Mouse (Mus musculus) liver, embryonic 11.5 days (tissue): ENCODE results near the gene Spink4. TPM values are rescaled to one million over a fixed set of nuclear protein-coding genes. Genes with fewer than 3 reads are reported as not detected.

Source experiments
- ATAC-seq: fragments of 200-750 bp; cut with Nextera tagmentation; replicated peaks from 2 replicates; pipeline ENCODE4 v1.8.0; 2017; ENCODE audit warnings: moderate number of reproducible peaks, mild to moderate bottlenecking, moderate TSS enrichment, moderate library complexity; ENCODE audit not compliant: low FRiP score
- DNase-seq: peaks from one replicate; pipeline ENCODE4 v3.0.0-alpha.2; 2017; ENCODE audit warnings: low spot score
- H3K27ac ChIP-seq: fragments of 300-500 bp; sonication (generic); 2 replicates; pipeline ENCODE4 v1.5.1; 2014; ENCODE audit warnings: mild to moderate bottlenecking, low read depth, low read length, control low read depth
- H3K27me3 ChIP-seq: fragments of 300-500 bp; sonication (generic); replicated peaks from 2 replicates; pipeline ENCODE4 v1.6.1; 2014; ENCODE audit warnings: low read length, mixed read lengths; ENCODE audit not compliant: control insufficient read depth, insufficient read depth
- H3K36me3 ChIP-seq: fragments of 300-500 bp; sonication (generic); 2 replicates; pipeline ENCODE4 v1.6.1; 2014; ENCODE audit warnings: mild to moderate bottlenecking, low read length, moderate library complexity, mixed read lengths; ENCODE audit not compliant: control insufficient read depth, insufficient read depth
- H3K4me1 ChIP-seq: fragments of 300-500 bp; sonication (generic); replicated peaks from 2 replicates; pipeline ENCODE4 v1.6.1; 2014; ENCODE audit warnings: low read length, mixed read lengths; ENCODE audit not compliant: control insufficient read depth, insufficient read depth
- H3K4me2 ChIP-seq: fragments of 300-500 bp; sonication (generic); 2 replicates; pipeline ENCODE4 v1.6.1; 2014; ENCODE audit warnings: mild to moderate bottlenecking, control low read depth, moderate library complexity
- H3K4me3 ChIP-seq: fragments of 300-500 bp; sonication (generic); 2 replicates; pipeline ENCODE4 v1.5.1; 2014; ENCODE audit warnings: low read depth, low read length, control low read depth
- H3K9ac ChIP-seq: fragments of 300-500 bp; sonication (generic); 2 replicates; pipeline ENCODE4 v1.6.1; 2014; ENCODE audit warnings: low read depth, low read length, control low read depth
- H3K9me3 ChIP-seq: fragments of 300-500 bp; sonication (generic); 2 replicates; pipeline ENCODE4 v1.6.1; 2016; ENCODE audit warnings: low read length, inconsistent platforms, mixed read lengths; ENCODE audit not compliant: control insufficient read depth
- WGBS: fragments of 180-500 bp; shearing (Covaris S2); extraction: QIAGEN DNeasy Blood & Tissue Kit; methylation state at CpG from one replicate; pipeline ENCODE4 v1.1.7; 2014; 5-methylcytosine and 5-hydroxymethylcytosine counted together
- polyA plus RNA-seq: library from polyadenylated mRNA; unstranded; fragments of >200 nt; fragmentation: Nextera tagmentation; extraction: Ambion mirVana; gene quantifications from 2 replicates; pipeline ENCODE4 v1.2.1, GENCODE M21; 2014

Spink4 gene
- polyA plus RNA-seq, 1 experiment from 2014 or later = not detected

DNA sequence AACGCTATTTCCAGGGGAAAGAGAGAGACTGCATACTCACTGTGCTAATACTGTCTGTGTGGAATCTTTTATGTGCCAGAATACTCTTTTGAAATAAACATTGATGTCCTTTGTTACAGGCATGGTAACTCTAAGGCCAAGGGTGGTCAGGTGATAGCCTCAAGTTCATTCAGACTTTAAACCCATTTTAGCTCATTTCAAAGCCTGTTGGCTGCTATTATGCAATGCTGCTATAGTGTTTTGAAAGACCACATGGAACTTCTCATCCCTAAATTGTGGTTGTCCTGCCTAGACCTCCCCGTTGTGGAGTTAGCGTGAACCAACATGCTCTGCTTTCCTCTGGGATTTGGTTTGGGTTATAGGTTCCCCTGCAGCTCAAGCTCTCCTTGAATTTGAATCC, 55.8 kb downstream of the Spink4 start:
- H3K36me3 ChIP-seq = peaks cover 19% of the 10 kb centered on the region

DNA sequence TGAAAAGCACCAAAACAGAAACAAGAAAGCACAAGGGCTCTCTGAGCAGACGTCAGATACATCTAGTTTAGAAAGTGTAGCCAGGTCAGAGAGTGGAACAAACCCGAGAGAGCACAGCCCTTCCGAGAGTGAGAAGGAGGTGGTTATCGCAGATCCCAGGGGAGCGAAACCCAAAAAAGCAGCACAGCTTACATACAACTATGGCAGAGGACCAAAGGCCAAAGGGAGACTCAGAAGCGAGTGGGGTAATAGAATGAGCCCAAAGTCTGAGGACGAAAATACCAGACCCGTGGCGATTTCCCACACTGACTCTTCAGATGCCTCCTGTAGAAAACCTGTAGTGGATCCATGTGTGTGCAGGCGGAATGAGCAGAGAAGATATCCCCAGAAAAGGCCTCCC, 56.8 kb downstream of the Spink4 start:
- H3K27me3 ChIP-seq = no peaks in the 10 kb centered on the region
- H3K27ac ChIP-seq = no peak overlapping the region
- no peak overlapping the region for H3K4me2 ChIP-seq
- peaks cover 22% of the 10 kb centered on the region for H3K36me3 ChIP-seq
- H3K9ac ChIP-seq = no peak overlapping the region
- H3K4me3 ChIP-seq = no peak overlapping the region
- peaks cover 16% of the 10 kb centered on the region for H3K4me1 ChIP-seq
- 92% methylated on average over 10 of the region's 10 CpGs for WGBS
- DNase-seq (no peak), ATAC-seq (no peak)
- H3K9me3 ChIP-seq = no peaks in the 10 kb centered on the region

More for the DNA sequence above, 55.8 kb downstream of the Spink4 start:
- Histone ChIP-seq H3K4me2 (no peak overlapping the region), H3K4me3 (no peak overlapping the region), H3K9ac (no peak overlapping the region), H3K9me3 (no peaks in the 10 kb centered on the region), H3K27ac (no peak overlapping the region), H3K4me1 (peaks cover 16% of the 10 kb centered on the region), H3K27me3 (no peaks in the 10 kb centered on the region)
- 91% methylated on average over 3 of the region's 3 CpGs for WGBS
- no peak for ATAC-seq
- DNase-seq = no peak

DNA sequence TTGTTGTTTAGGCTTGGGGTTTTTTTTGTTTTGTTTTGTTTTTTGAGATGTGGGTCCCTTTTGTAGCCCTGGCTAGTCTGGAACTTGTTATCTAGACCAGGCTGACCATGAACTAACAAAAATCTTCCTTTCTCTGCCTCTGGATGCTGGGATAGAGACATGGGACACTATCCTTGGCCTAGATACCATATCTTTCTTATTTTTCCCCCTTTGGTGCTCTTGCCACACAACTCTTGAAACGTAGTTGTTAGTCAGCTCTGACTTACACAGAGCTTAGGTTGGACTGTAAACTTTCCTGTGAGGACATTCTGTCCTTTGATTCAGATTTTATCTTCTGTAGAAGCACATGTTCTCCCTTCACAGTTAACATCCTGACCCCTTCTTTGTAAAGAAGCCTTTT, 59.6 kb downstream of the Spink4 start:
- DNase-seq (no peak), ATAC-seq (no peak)
- Histone ChIP-seq H3K4me1 (no peaks in the 10 kb centered on the region), H3K27ac (no peak overlapping the region), H3K36me3 (peaks cover 25% of the 10 kb centered on the region), H3K9ac (no peak overlapping the region), H3K9me3 (no peaks in the 10 kb centered on the region), H3K4me2 (no peak overlapping the region), H3K4me3 (no peak overlapping the region), H3K27me3 (no peaks in the 10 kb centered on the region)
- 89% methylated on average over 1 of the region's 1 CpGs for WGBS

Other genes starting within 250 kb of the Spink4 start
- 21.2 and 23.4 TPM in 2 replicates for gene Aptx, start 216.9 kb upstream of the Spink4 start, polyA plus RNA-seq
- gene Dnaja1, start 197.9 kb upstream of the Spink4 start, polyA plus RNA-seq = 389 and 420 TPM in 2 replicates
- gene Smu1, start 162.1 kb upstream of the Spink4 start, polyA plus RNA-seq = 167 and 178 TPM in 2 replicates
- 49.0 and 50.4 TPM in 2 replicates for gene B4galt1, start 66.0 kb upstream of the Spink4 start, polyA plus RNA-seq
- gene Bag1, start 28.2 kb downstream of the Spink4 start, polyA plus RNA-seq = 219 and 225 TPM in 2 replicates
- gene Chmp5, start 28.4 kb downstream of the Spink4 start, polyA plus RNA-seq = 70.7 and 74.6 TPM in 2 replicates
- gene Nfx1, start 50.9 kb downstream of the Spink4 start, polyA plus RNA-seq = 89.0 and 97.5 TPM in 2 replicates
- gene Aqp7, start 128.1 kb downstream of the Spink4 start, polyA plus RNA-seq = 0.86 and 1.2 TPM in 2 replicates
- gene Aqp3, start 178.1 kb downstream of the Spink4 start, polyA plus RNA-seq = 12.7 and 15.7 TPM in 2 replicates
- gene Nol6, start 204.4 kb downstream of the Spink4 start, polyA plus RNA-seq = 35.8 and 39.8 TPM in 2 replicates
- 46.7 and 49.2 TPM in 2 replicates for gene Ube2r2, start 215.7 kb downstream of the Spink4 start, polyA plus RNA-seq